Mouse (Mus musculus) gastrocnemius, adult 8-10 months (tissue): ENCODE data around the gene Ncoa1. TPM values are rescaled to one million over a fixed set of nuclear protein-coding genes. Genes with fewer than 3 reads are reported as not detected.
A peak's percentile ranks its signal among the peaks of the same experiment; 100 is the strongest.

Experiments
- DNase-seq, 2 experiments: peaks; one replicate each; pipeline ENCODE4 v3.0.0; 2022; ENCODE audit warnings: low spot score in 2 of 2
- total RNA-seq, 4 experiments: library from RNA; stranded (reverse); gene quantifications; 2 replicates each; pipeline ENCODE4 v1.2.4; 2022

Gene Ncoa1
- total RNA-seq, 4 experiments from 2014 or later = 22.4 to 31.5 (median 26.2) TPM

GRCm38 (mm10) chr12:4230156-4230555, 246.8 kb downstream of the Ncoa1 start:
- DNase-seq = no peak

DNA sequence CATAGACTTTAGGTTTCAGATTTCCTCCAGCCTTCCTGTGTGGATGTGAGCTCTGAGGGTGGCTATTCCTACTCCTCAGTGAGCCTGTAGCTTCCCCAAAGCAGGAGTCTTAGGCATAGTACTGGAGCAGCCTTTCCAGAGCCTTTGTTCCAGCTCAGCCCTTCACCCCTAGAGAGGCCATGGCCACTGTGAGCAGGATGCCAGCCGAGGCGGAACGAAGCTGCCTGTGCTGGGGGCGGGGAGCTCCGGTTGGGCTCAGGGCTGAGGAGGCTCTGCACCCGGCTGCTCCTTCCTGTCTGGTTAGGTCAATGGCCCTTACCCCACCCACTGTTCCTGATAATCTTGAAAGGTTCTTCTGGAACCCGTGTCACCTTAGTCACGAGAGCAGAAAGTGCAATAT, 264.1 kb downstream of the Ncoa1 start:
- DNase-seq = no peak

DNA sequence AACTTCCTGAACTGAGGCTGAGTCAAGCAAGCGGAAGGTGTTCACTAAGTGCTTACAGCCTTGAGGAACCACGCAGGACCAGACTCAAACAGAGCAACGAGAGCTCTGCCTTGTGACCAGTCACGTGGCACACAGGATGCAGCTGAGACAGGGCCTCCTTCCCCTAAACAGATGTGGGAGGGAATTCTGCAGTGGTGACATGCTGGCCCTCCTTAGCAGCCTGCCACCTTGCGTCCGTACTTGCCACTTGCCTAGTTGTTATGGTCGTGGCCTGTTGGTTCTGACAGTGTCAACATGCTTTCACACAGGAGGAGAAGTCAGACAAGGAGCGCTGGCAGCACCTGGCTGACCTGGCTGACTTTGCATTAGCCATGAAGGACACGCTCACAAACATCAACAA, 265.8 kb downstream of the Ncoa1 start:
- DNase-seq = no peak

DNA sequence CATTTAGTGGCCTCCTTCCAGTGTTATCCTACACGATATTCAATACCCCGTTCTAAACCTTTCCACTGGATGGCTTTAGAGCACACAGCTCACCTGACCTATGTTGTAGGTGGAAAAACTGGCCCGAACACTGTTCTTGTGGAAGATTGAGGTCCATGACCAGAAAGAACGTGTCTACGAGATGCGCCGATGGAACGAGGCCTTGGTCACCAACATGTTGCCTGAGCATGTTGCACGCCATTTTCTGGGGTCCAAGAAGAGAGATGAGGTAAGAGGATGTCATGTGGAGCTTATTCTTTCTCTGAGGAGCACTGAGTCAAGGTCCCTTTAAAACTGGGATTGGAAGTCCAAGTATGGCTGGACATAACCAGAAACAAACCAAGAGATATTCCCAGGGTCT, 267.8 kb downstream of the Ncoa1 start:
- no peak for DNase-seq

- DNase-seq = peak in 1 of 2 experiments; percentile 31
Observed at GRCm38 (mm10) chr12:4208405-4209133, 268.4 kb downstream of the Ncoa1 start.

DNA sequence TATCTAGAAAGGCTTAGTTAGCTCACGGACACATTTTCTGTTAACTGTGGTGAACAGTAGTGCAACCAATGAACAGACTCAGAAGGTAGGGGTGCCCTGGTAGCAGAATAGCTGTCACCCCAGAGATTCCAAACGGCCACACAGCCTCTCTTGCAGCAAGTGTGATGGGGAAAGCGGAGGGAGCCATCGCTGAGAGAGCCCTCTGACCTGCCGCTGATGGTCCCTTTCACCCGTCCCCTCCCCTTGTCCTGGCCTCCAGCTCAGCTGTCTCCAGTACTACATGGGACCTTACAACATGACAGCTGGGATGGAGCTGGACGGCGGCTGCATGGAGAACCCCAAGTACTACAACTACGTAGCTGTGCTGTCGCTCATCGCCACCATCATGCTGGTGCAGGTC, 270.9 kb downstream of the Ncoa1 start:
- no peak for DNase-seq

- peak; percentile 1 to 2 for DNase-seq
Observed at GRCm38 (mm10) chr12:4202206-4202605, 274.8 kb downstream of the Ncoa1 start.

- DNase-seq = peak; percentile 52 to 61
Observed at GRCm38 (mm10) chr12:4201454-4202200, 275.4 kb downstream of the Ncoa1 start.

DNA sequence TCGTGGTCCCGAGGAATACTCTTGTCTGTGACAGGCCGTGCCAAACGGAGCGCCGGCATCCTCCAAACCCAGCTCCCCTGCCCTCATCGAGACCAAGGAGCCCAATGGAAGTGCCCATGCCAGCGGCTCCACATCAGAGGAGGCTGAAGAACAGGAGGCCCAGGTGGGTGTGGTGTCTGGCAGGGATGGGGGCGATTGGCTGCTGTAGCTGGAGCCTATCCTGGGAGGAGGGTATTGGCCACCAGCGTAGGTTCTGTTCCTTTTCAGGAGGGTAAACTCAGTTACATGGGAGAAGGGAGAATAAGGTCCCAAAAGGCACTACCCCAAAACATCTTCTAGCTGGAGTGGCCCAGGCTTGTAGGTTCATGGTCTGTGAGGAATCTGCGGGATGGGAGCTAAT, 277.7 kb downstream of the Ncoa1 start:
- no peak for DNase-seq

- DNase-seq = no peak
Observed at GRCm38 (mm10) chr12:4198702-4199101, 278.3 kb downstream of the Ncoa1 start.

Other genes with a start within 250 kb of the Ncoa1 start
- 1 to 10 TPM; 5.1 to 7.8 (median 6.0) TPM for gene Ptrhd1, start 243.2 kb downstream of the Ncoa1 start, total RNA-seq
- gene Cenpo, start 242.9 kb downstream of the Ncoa1 start, total RNA-seq = 1 to 10 TPM; 1.3 to 2.6 (median 2.0) TPM
- gene Itsn2, start 115.5 kb upstream of the Ncoa1 start, total RNA-seq = 10 to 100 TPM; 19.5 to 22.2 (median 21.1) TPM
- gene Gm3625, start 115.7 kb upstream of the Ncoa1 start, total RNA-seq = not detected